Mouse (Mus musculus): ENCODE measurements around the gene Cpt1a. TPM values are rescaled to one million over a fixed set of nuclear protein-coding genes. Genes with fewer than 3 reads are reported as not detected.

Gene Cpt1a
- polyA plus RNA-seq, 1 experiment: 128 TPM

- no peak for DNase-seq (ENCODE audit: low read depth)
Measured at GRCm38 (mm10) chr19:3324931-3325711, 3.0 kb downstream of the Cpt1a start.

GRCm38 (mm10) chr19:3325771-3326478 is 3.8 kb downstream of the Cpt1a start:
- DNase-seq (ENCODE audit: low read depth): no peak

DNA sequence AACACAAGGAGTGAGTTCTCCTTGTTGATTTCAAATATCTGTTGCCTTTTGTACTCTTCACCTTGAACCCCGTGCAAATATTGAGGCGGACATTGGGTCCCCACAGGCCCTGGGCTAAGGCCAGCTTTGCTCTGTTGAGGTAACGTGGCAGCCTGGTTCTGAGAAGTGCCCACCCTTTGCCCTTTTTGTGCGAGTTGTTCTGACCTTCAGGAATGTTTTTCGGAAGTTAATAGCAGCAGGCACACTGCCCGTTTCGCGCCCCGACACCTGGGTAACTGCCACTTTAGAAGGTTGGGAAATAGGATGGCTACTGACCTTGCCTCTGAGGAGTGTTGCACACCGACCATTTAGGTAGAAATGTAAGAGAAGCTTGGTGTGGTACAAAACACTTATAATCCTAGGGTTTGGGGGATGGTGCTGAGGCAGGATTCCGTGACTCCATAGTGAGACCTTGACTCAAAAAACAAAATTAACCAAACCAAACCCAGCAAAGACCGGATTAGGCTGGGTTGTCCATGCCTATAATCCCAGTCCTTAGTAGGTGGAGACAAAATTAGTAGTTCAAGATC is 4.4 kb downstream of the Cpt1a start:
- DNase-seq (ENCODE audit: low read depth): no peak

- no peak for DNase-seq (ENCODE audit: low read depth)
Measured at GRCm38 (mm10) chr19:3333247-3333646, 11.1 kb downstream of the Cpt1a start.

DNA sequence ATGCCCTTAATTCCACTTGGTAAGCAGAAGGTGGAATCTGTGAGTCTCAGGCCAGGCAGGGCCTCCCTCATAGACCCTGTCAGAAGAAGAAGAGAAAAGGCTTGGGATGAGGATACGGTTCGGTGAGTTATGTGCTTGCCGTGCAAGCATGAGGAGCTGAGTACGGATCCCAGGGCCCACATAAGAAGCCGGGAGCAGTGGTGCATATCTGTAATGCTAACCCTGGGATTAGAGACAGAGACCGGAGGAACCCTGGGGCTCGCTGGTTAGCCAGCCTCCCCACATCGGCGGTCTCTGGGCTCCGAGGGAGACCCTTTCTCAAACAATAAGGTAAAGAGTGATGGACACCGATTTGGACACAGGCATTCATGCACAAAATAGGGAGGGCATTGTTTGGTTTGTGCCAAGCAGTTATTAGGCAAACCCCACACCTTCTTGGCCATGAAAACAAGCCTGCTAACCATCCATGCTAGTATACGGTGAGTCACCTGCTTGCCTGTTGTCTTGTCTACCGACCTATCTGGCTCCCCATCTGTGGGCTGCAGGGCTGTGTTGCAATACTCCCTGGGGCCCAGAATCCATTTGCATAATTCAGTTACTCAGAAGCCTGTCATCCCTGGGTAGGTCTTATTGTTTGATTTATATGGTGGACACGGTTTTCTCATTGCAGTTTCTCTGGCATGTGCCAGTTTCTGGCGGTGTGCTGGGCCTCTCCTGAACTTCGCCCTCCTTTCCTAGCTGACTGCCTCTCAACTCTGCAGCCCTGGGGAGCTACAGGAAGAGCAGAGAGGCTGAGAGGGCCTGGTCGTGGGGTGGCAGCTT is 11.8 kb downstream of the Cpt1a start:
- DNase-seq (ENCODE audit: low read depth): peak; percentile 99

GRCm38 (mm10) chr19:3334550-3334949 is 12.4 kb downstream of the Cpt1a start:
- DNase-seq (ENCODE audit: low read depth): no peak

- no peak for DNase-seq (ENCODE audit: low read depth)
Measured at GRCm38 (mm10) chr19:3335917-3336316, 13.8 kb downstream of the Cpt1a start.

GRCm38 (mm10) chr19:3336485-3337255 is 14.5 kb downstream of the Cpt1a start:
- DNase-seq (ENCODE audit: low read depth): no peak

DNA sequence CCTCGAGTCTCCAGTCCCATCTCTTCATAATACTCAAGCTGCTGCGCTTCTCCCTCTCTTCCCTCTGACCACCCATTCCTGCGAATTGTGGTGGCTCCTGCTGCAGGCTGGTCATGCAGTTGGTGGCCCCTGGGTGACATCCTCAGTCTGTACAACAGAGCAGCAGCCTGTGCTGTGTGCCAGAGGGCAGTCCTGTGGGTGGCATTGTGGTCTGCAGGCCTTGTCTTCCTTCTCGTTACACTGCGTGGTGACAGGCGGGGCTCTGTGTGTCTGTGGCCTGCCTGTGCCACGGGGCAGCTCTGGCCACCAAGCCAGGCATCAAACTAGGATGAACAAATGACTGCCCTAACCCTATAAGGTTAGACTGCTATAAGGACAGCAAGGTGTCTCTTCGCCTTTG is 17.1 kb downstream of the Cpt1a start:
- no peak for DNase-seq (ENCODE audit: low read depth)

GRCm38 (mm10) chr19:3341021-3341420 is 18.9 kb downstream of the Cpt1a start:
- DNase-seq (ENCODE audit: low read depth): no peak

GRCm38 (mm10) chr19:3343929-3344328 is 21.8 kb downstream of the Cpt1a start:
- no peak for DNase-seq (ENCODE audit: low read depth)

DNA sequence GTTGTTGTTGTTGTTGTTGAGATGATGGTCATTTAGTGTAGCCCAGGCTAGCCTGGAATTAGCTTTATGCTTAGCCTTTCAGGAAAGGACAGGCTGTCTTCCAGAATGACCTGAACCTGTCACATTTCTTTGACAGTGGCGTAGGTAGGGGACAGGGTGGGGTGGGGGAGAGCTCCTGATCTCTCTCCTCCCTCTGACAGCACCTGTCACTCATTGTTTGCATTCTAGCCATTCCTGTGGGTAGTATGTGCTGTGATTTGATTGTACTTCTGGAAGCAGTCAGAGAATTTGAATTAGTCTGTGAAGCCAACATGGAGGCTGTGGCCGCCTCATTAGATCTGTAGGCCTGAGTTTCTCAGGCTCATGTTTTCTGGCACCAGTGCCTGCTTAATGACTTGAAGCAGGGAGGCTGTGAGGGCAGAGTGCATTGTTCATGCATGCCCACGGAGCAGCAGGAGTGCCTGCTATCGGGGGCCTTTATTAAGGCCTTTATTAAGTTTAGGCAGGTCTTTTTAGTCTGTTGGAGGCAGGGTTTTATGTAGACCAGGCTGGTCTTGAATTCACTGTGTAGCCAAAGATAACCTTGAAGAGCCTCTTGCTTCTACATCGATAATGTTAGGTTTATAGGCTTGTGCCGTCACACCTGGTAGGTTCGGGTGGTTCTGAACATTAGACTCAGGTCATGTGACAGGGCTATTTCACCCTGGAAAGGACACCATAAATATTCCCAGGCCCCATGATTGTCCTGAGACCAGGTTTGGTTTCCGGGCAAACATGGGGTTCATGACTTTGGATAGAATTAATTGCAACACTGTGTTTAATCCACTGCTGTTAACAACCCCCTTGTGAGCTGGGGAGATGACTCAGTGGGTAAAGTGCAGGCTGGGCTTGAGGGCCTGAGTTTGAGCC is 22.8 kb downstream of the Cpt1a start:
- no peak for DNase-seq (ENCODE audit: low read depth)

GRCm38 (mm10) chr19:3347784-3348183 is 25.6 kb downstream of the Cpt1a start:
- no peak for DNase-seq (ENCODE audit: low read depth)

DNA sequence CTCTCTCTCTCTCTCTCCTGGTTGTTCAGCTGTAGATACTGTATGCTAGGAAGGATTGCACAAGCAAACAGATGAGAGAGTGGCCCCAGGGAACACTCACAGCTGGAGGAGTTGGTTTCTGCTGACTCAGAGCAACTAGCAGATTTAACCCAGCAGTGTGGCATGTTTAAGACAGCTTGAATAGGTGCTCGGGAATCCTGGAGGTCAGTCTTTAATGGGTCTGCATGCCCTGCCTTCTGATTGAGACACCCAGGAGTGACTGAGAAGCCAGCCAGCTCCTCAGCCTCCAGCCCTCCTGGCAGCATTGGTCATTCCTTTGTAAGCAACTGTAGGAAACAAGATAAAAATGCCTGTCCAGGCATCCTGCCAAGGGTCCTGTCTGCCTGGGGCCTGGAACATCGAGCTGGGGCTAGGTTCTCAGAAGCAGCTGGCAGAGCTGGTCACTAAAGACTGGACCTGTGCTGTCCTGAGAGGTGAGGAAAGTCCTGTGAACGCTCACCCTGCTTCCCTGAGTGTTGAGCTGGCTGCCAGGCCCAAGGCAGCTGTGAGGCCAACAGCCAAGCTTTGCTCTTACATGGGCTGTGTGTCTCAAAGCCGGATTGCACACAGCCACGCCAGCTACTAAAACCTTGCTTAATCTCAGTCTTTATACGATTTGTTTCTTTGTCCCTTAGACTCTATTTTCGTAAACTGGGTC is 31.4 kb downstream of the Cpt1a start:
- DNase-seq (ENCODE audit: low read depth): no peak

DNA sequence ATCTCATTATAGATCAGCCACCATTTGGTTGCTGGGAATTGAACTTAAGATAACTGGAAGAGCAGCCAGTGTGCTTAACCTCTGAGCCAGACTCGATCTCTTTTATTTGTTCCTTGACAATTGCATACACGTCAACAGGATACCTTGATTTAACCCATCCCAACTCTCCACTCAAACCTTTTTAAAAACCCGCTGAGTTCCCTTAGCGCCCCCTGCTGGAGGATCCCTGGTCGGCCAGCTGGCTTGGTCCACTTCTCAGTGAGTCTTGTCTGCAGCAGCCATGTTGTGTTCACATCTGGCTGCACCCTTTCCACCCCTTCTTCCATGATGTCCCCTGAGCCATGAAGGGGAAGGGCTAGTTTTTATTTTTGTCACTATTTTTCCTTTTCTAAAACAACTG is 33.0 kb downstream of the Cpt1a start:
- no peak for DNase-seq (ENCODE audit: low read depth)

DNA sequence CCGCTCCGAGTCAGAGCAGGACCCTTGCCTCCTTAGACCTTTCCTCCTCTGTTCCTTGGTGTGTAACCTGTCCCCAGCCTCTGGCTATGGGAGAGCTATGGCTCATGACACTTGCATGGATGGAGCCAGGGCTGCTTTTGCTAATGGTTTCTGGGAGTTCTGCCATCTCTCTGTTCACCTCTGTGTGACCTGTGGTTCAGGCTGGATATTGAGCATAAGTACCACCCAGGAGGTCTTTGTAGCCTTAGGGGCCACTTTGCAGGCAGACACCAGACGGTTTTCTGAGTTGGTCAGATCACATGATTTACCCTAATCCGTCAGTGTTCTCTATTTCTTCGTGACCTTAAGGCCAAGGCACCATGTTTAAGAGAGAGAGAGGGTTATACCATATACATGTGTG is 34.4 kb downstream of the Cpt1a start:
- no peak for DNase-seq (ENCODE audit: low read depth)

GRCm38 (mm10) chr19:3357620-3358019 is 35.5 kb downstream of the Cpt1a start:
- no peak for DNase-seq (ENCODE audit: low read depth)

GRCm38 (mm10) chr19:3359841-3360588 is 37.9 kb downstream of the Cpt1a start:
- DNase-seq (ENCODE audit: low read depth): no peak

GRCm38 (mm10) chr19:3363510-3363909 is 41.4 kb downstream of the Cpt1a start:
- no peak for DNase-seq (ENCODE audit: low read depth)
